Mouse (Mus musculus): ENCODE results near the gene Tollip. TPM values are rescaled to one million over a fixed set of nuclear protein-coding genes. Genes with fewer than 3 reads are reported as not detected.

Tollip gene
- polyA plus RNA-seq, 1 experiment from 2014 or later = 66.4 TPM

DNA sequence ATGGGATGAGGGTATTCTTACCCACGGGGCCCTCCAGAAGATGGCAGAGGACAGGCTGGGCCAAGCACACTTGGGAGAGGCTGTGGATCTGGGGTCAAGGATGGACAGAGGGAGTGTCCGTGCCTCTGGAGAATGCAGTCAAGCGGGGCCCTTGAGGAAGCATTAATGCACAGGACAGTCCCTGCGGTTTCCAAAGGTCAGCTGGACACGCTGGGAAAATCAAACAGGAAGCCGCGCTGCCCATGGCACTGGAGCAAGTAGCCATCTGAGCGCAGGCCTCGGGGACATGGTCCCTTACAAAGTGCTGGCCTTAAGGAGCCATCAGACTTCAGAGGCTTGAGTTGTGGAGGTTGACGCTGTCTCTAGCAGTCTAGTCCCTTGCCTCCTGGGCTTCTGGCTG lies 78.0 kb downstream of the Tollip start:
- WGBS = 91% methylated on average over 10 of the region's 10 CpGs

DNA sequence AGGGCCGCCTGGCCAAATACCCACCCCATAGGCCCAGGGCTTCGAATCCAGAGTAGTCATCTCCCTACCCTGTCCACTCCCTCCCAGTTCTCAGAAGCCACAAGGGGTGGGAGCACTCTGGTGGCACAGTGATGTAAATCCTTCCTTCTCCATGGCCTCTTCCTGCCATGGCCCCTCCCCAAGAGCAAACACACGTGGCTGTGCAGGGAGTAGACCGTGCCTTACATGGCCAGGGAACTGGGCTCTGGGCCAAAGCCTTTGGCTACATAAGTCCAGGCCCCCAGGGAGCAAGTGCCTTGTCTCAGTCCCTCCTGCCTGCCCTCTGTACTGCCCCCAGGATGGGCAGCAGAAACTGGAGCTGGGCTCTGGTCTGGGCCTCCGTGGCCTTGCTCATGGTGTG lies 79.5 kb downstream of the Tollip start, which contains the start of gene Muc5b:
TSS of gene Muc5b (plus strand) at position 292 of the 400 bp plus-strand sequence.
- no peak for ATAC-seq
- 82% methylated on average over 5 of the region's 5 CpGs for WGBS
- H3K4me3 ChIP-seq = no peak within 1 kb of the TSS
- H3K4me2 ChIP-seq = no peak within 1 kb of the TSS
- H3K27me3 ChIP-seq = no peaks in the 10 kb centered on the region
- H3K27ac ChIP-seq = no peak within 1 kb of the TSS
- H3K36me3 ChIP-seq (ENCODE audit: poor library complexity, severe bottlenecking) = no peaks in the 10 kb centered on the region
- no peak within 1 kb of the TSS for H3K9ac ChIP-seq
- no peaks in the 10 kb centered on the region for H3K9me3 ChIP-seq (replicated peaks)
- no peaks in the 10 kb centered on the region for H3K4me1 ChIP-seq

More for the DNA sequence above, 78.0 kb downstream of the Tollip start:
- no peaks in the 10 kb centered on the region for H3K9me3 ChIP-seq (replicated peaks)
- H3K4me2 ChIP-seq = no peak overlapping the region
- H3K27ac ChIP-seq = no peak overlapping the region
- H3K36me3 ChIP-seq (ENCODE audit: poor library complexity, severe bottlenecking) = no peaks in the 10 kb centered on the region
- H3K27me3 ChIP-seq = no peaks in the 10 kb centered on the region
- no peak overlapping the region for H3K9ac ChIP-seq
- no peak for ATAC-seq
- no peak overlapping the region for H3K4me3 ChIP-seq
- H3K4me1 ChIP-seq = no peaks in the 10 kb centered on the region

DNA sequence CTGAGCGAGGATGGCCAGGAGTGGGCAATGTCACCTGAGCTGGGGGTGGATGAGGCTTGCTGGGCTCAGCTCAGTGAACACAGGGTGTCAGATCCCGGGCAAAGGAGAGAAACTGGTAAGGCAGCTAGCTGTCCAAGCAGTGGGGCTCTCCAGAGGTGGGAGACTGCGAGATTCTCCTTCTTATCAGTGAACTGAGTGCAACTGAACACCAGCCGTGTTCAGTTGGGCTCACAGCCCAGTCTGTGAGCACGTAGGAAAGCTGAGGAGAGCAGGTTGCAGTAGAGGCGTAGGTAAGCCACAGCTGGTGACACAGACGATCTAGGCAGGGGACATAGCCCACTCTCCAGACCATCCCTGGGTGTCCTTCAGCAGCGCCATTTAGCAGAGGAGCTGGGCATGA lies 81.9 kb downstream of the Tollip start:
- H3K27ac ChIP-seq = no peak overlapping the region
- H3K9me3 ChIP-seq (replicated peaks) = no peaks in the 10 kb centered on the region
- no peaks in the 10 kb centered on the region for H3K27me3 ChIP-seq
- H3K36me3 ChIP-seq (ENCODE audit: poor library complexity, severe bottlenecking) = no peaks in the 10 kb centered on the region
- no peak overlapping the region for H3K9ac ChIP-seq
- no peak for ATAC-seq
- WGBS = 88% methylated on average over 8 of the region's 8 CpGs
- H3K4me2 ChIP-seq = no peak overlapping the region
- no peaks in the 10 kb centered on the region for H3K4me1 ChIP-seq
- no peak overlapping the region for H3K4me3 ChIP-seq

DNA sequence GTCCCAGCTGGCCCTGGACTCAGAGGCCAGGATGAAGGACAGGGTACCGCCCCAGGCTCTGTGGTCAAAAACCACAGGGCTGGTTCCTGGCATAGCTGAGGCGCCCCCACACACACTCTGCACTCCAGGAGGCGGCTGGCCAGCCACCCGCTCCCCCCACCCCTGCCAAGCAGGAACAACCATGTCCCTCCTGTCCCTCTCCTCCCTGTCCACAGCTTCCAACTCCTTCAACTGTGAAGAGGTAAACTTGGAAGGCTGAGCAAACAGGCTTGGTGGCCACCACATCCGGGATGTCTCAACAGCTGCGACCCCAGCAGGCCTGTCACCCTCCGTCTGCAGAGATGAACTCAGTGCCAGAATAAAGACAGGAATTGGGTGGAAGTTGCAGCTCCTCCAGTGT lies 82.4 kb downstream of the Tollip start:
- WGBS = 88% methylated on average over 7 of the region's 7 CpGs
- no peak overlapping the region for H3K27ac ChIP-seq
- no peak for ATAC-seq

More for the DNA sequence above, 82.4 kb downstream of the Tollip start:
- Histone ChIP-seq H3K4me2 (no peak overlapping the region), H3K4me1 (no peaks in the 10 kb centered on the region), H3K36me3 (ENCODE audit: poor library complexity, severe bottlenecking) (no peaks in the 10 kb centered on the region), H3K9me3 (replicated peaks) (no peaks in the 10 kb centered on the region), H3K4me3 (no peak overlapping the region), H3K9ac (no peak overlapping the region), H3K27me3 (no peaks in the 10 kb centered on the region)

Other genes with a start within 250 kb of the Tollip start
- gene Muc2, start 228.2 kb downstream of the Tollip start, polyA plus RNA-seq (2015; fragmentation: Nextera tagmentation; extraction: Ambion mirVana) = 0.11 and 0.21 TPM in 2 replicates
- gene Muc5ac, start 129.5 kb downstream of the Tollip start, polyA plus RNA-seq (2015; fragmentation: Nextera tagmentation; extraction: Ambion mirVana) = not detected in 2 replicates
- gene Muc5b, start 79.4 kb downstream of the Tollip start, polyA plus RNA-seq (2015; fragmentation: Nextera tagmentation; extraction: Ambion mirVana) = 0.03 and 0.05 TPM in 2 replicates
- gene Brsk2, start 31.2 kb upstream of the Tollip start, polyA plus RNA-seq (2015; fragmentation: Nextera tagmentation; extraction: Ambion mirVana) = 20.4 and 22.7 TPM in 2 replicates
- 51.0 and 58.1 TPM in 2 replicates for gene Mob2, start 142.6 kb upstream of the Tollip start, polyA plus RNA-seq (2015; fragmentation: Nextera tagmentation; extraction: Ambion mirVana)
- gene Dusp8, start 177.3 kb upstream of the Tollip start, polyA plus RNA-seq (2015; fragmentation: Nextera tagmentation; extraction: Ambion mirVana) = 44.1 and 55.6 TPM in 2 replicates
- not detected in 2 replicates for gene Gm45618, start 202.2 kb upstream of the Tollip start, polyA plus RNA-seq (2015; fragmentation: Nextera tagmentation; extraction: Ambion mirVana)
- gene Gm39115, start 217.5 kb upstream of the Tollip start, polyA plus RNA-seq (2015; fragmentation: Nextera tagmentation; extraction: Ambion mirVana) = not detected in 2 replicates
- not detected in 2 replicates for gene Gm45337, start 226.1 kb upstream of the Tollip start, polyA plus RNA-seq (2015; fragmentation: Nextera tagmentation; extraction: Ambion mirVana)
- gene Gm29735, start 238.6 kb upstream of the Tollip start, polyA plus RNA-seq (2015; fragmentation: Nextera tagmentation; extraction: Ambion mirVana) = not detected in 2 replicates
- not detected in 2 replicates for gene Gm4553, start 247.2 kb upstream of the Tollip start, polyA plus RNA-seq (2015; fragmentation: Nextera tagmentation; extraction: Ambion mirVana)

All from forebrain, embryonic 13.5 days (tissue).